Mouse (Mus musculus) olfactory bulb, adult 2 months (tissue): ENCODE measurements around the gene 3110040N11Rik. TPM values are rescaled to one million over a fixed set of nuclear protein-coding genes. Genes with fewer than 3 reads are reported as not detected.
"Not testable (repeated sequence)": the region's sequence is repeated elsewhere in the genome, so short reads cannot be mapped to it uniquely, and the experiment has no call there.

Experiments
- H3K27ac ChIP-seq: fragments of 200-500 bp; 2 replicates; pipeline ENCODE4 v1.5.1; 2012; ENCODE audit warnings: low read depth, low read length; ENCODE audit not compliant: insufficient read depth
- H3K4me1 ChIP-seq: fragments of 200-500 bp; 2 replicates; pipeline ENCODE4 v1.6.1; 2012; ENCODE audit warnings: low read length; ENCODE audit not compliant: control insufficient read depth, insufficient read depth
- H3K4me3 ChIP-seq: fragments of 200-500 bp; 2 replicates; pipeline ENCODE4 v1.5.1; 2012; ENCODE audit warnings: mild to moderate bottlenecking, low read depth, low read length, moderate library complexity; ENCODE audit not compliant: insufficient read depth
- CTCF ChIP-seq: fragments of 200-500 bp; IDR thresholded peaks from 2 replicates; pipeline ENCODE4 v1.5.1; 2012; ENCODE audit warnings: low read depth, mild to moderate bottlenecking, low read length, moderate library complexity; ENCODE audit not compliant: insufficient read depth
- POLR2A ChIP-seq: fragments of 200-500 bp; IDR thresholded peaks from 2 replicates; pipeline ENCODE4 v1.6.1; 2012; ENCODE audit warnings: mild to moderate bottlenecking, low read depth, low read length, moderate library complexity; ENCODE audit not compliant: insufficient read depth
- WGBS: fragments of 180-500 bp; shearing (Covaris S2); methylation state at CpG from one replicate; pipeline ENCODE4 v1.1.7; 2018; 5-methylcytosine and 5-hydroxymethylcytosine counted together
- polyA plus RNA-seq: library from polyadenylated mRNA; stranded (reverse); fragments of >200 nt; gene quantifications from 2 replicates; pipeline ENCODE4 v1.2.4, GENCODE M21; 2012; ENCODE audit warnings: low replicate concordance; ENCODE audit not compliant: missing spikeins, insufficient read depth, insufficient read length

The 3110040N11Rik gene
- polyA plus RNA-seq, result not detected in 2 replicates

DNA sequence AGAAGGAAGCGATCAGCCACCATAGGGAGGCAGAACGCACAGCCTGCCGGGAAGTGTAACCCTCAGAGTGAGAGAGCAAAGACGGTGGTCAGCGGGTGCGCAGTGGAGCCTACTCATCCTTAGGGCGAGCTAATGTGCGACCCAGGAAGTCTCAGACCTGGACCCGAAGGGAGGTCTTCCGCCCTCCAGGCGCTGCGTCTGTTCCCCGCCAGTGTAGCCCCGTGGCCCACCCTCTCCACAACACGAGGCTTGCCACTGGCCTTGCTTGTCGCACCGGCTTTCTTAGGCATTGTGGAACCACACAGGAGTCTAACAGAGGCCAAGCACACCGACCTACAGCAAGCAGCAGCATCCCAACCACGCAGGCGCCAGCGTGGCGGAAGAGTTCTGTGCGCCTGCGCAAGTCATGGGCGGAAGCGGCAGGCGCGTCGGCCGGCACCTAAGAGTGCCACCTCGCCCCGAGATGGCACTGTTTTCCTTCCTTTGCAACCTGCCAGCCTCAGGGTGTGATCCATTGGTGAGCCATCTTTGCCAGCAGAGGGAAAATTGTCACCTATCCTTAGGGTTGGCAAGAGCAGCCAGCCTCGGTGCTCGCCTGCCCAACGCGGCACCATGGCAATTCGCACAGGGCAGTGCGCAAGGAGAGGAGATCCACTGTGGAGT lies at the start of gene 3110040N11Rik:
TSS of gene 3110040N11Rik (minus strand) at position 384 of the 663 bp plus-strand sequence.
- TF ChIP-seq POLR2A, result peak; percentile 92
- peak; percentile 46 for TF ChIP-seq CTCF
- under 1% methylated on average over 38 of the region's 38 CpGs for WGBS
- Histone ChIP-seq H3K4me1 (no peaks in the 10 kb centered on the region), H3K27ac (peak within 1 kb of the TSS; percentile 91), H3K4me3 (peak within 1 kb of the TSS; percentile 79)

DNA sequence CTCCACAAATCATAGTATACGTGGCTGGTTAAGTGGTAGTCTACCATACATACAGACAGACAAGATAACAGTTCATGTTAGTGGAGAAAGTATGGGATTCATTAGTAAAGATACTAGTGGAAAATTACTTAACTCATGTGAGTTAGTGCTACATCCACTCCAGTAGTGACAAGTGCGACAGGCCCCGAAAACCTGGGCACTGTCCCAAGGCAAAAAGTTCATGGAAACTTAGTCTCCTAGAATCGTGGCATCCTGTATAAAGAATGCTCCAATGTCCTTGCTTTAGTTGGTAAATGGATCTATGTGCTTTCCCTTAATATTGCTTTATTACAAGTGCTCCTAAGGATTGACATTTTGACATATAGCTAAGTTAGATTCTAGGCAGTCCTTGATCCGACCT lies 48.5 kb upstream of the 3110040N11Rik start:
- H3K4me1 ChIP-seq, result peaks cover 11% of the 10 kb centered on the region
- not testable (repeated sequence) for H3K27ac ChIP-seq, H3K4me3 ChIP-seq
- 80% methylated on average over 5 of the region's 5 CpGs for WGBS

GRCm38 (mm10) chr7:81835430-81835829 lies 46.2 kb upstream of the 3110040N11Rik start:
- Histone ChIP-seq H3K27ac (no peak overlapping the region), H3K4me3 (no peak overlapping the region), H3K4me1 (peaks cover 5% of the 10 kb centered on the region)
- TF ChIP-seq CTCF (no peak), POLR2A (no peak)
- 81% methylated on average over 5 of the region's 5 CpGs for WGBS

DNA sequence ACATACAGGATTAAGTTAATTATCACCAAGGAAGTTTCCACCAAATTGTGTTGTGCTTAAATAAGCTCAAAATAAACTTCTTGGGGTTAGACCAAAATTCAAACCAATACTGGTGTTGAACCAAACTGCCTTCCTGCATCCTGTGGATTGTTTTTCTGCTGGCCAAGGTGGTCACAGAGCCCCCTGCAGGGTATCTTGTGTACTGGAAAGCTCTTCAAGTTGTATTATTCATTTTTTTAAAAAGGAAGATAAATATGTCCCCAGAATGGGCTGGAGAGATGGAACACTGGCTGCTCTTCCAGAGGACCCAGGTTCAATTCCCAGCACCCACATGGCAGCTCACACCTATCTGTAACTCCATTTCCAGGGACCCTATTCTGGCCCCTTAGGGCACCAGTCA lies 45.6 kb upstream of the 3110040N11Rik start:
- Histone ChIP-seq H3K4me3 (no peak overlapping the region), H3K27ac (no peak overlapping the region), H3K4me1 (peaks cover 7% of the 10 kb centered on the region)
- TF ChIP-seq POLR2A (no peak), CTCF (no peak)

DNA sequence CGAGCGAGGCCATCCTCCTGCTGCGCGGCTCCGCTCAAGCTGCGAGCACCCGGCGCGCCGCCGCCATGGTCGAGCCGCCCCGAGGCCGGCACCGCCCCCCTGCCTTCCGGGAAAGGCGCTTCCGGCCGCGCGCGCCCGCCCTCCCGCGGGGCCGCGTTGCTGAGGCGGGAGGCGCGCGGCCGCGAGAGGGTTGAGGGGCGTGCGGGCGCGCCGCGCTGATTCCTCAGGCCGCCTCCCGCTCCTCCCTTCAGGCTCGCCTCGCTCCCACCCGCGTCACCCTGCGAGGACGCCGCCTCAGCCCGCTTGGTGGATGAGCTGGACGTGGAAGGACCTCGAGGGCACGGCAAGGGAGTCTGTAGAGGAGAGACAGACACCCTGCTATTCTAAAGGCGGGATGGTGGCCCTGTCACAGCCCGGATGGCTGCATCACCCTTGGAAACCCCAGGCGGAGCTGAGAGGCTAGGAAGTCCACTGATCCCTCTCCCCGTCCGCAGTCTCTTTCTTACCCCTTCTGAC lies 40.2 kb upstream of the 3110040N11Rik start, which contains the start of gene Btbd1:
TSS of gene Btbd1 (minus strand) at position 53 of the 516 bp plus-strand sequence.
- Histone ChIP-seq H3K4me1 (peaks cover 9% of the 10 kb centered on the region; the same call in 1 of the 2 replicates), H3K27ac (peak within 1 kb of the TSS; percentile 99), H3K4me3 (peak within 1 kb of the TSS; percentile 92)
- TF ChIP-seq CTCF (no peak), POLR2A (peak; percentile 78)
- WGBS, result under 1% methylated on average over 58 of the region's 58 CpGs

GRCm38 (mm10) chr7:81828681-81829378 lies 39.6 kb upstream of the 3110040N11Rik start:
- Histone ChIP-seq H3K4me3 (peak overlapping the region; percentile 92), H3K27ac (peak overlapping the region; percentile 95), H3K4me1 (peaks cover 12% of the 10 kb centered on the region; the same call in 1 of the 2 replicates)
- under 1% methylated on average over 88 of the region's 91 CpGs for WGBS
- no peak for TF ChIP-seq POLR2A
- TF ChIP-seq CTCF, result no peak

DNA sequence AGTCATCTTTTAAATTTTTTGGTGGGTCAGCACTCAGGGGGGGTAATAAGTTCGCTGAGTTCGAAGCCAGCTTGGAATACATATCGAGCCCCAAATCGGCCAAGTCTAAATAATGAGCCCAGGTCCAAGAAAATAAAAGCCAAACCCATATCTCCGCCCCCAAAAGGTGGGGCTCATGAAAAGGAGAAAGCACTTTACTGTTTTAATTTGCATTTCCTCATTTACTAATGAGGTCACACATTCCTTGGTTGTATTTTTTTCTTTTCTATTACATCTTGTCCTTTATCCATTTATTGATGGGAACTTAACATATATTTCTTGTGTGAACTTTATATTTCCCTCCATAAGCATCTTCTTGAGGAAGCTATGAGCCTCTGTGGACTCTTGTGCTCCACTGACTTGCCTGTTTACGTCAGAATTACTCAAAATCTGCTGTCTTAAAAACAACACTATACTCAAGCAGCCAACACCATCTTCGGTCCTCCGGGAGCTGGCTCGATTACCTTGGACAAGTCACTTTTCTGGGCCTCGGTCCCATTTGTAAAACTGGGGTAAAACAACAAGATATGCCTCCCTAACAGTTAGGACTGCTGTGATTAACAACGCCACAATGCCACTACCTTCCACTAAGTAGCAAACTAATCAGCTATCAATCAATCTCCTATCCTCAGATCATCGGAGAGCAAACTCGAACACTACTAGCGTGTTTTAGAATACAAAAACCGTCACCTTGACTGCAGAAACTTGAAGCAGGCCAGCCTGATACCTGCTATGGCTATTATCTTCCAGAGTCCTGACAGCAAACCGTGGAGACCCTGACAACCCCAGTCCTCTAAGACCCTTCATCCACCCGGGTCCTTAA lies 38.8 kb upstream of the 3110040N11Rik start:
- WGBS, result 3% methylated on average over 17 of the region's 17 CpGs
- peaks cover 12% of the 10 kb centered on the region; the same call in 1 of the 2 replicates for H3K4me1 ChIP-seq
- H3K4me3 ChIP-seq, result peak overlapping the region; percentile 92
- peak overlapping the region; percentile 95 for H3K27ac ChIP-seq
- TF ChIP-seq CTCF (no peak), POLR2A (no peak)

- peak overlapping the region; percentile 35 for H3K4me3 ChIP-seq
- TF ChIP-seq POLR2A, result no peak
- no peak for TF ChIP-seq CTCF
- 0% methylated on average over 3 of the region's 3 CpGs for WGBS
- peaks cover 12% of the 10 kb centered on the region; the same call in 1 of the 2 replicates for H3K4me1 ChIP-seq
- peak overlapping the region; percentile 36 for H3K27ac ChIP-seq
Measured at GRCm38 (mm10) chr7:81825381-81825780, 36.1 kb upstream of the 3110040N11Rik start.

- Histone ChIP-seq H3K4me1 (peaks cover 10% of the 10 kb centered on the region; the same call in 1 of the 2 replicates), H3K27ac (peak overlapping the region; percentile 75), H3K4me3 (no peak overlapping the region)
- WGBS, result 13% methylated on average over 3 of the region's 3 CpGs
- TF ChIP-seq CTCF (no peak), POLR2A (no peak)
Measured at GRCm38 (mm10) chr7:81824906-81825305, 35.6 kb upstream of the 3110040N11Rik start.
